8 mouse cellular contexts compared by ENCODE assay signal in genomic region chr9:65141976-65142318, GRCm38 (mm10). TPM values are rescaled to one million over a fixed set of nuclear protein-coding genes. Genes with fewer than 3 reads are reported as not detected.
DNase-seq lines count a peak whose midpoint lies in the region; ATAC-seq and TF ChIP-seq lines count a peak whose summit lies in the region.

No protein-coding gene starts in this region.

- peak overlapping the region; percentile 72 for H3K9ac ChIP-seq in heart, embryonic 12.5 days
- peak overlapping the region; percentile 92 for H3K9ac ChIP-seq in limb, embryonic 11.5 days (ENCODE audit: low read length)

- H3K4me1 ChIP-seq in heart, embryonic 12.5 days (replicated peaks), result peaks cover 16% of the 10 kb centered on the region
- H3K4me1 ChIP-seq in limb, embryonic 11.5 days (ENCODE audit: control insufficient read depth, insufficient read depth, low read length), result peaks cover 12% of the 10 kb centered on the region

- peak overlapping the region; percentile 72 for H3ac ChIP-seq in myocyte (ENCODE audit: control insufficient read depth, insufficient read length)

- H3K4me2 ChIP-seq in heart, embryonic 12.5 days, result peak overlapping the region; percentile 95
- H3K4me2 ChIP-seq in limb, embryonic 11.5 days (ENCODE audit: low read depth, severe bottlenecking), result peak overlapping the region; percentile 87
- H3K4me2 ChIP-seq in myocyte (ENCODE audit: low read depth), result peak overlapping the region; percentile 83

- H3K4me3 ChIP-seq in heart, embryonic 12.5 days, result peak overlapping the region; percentile 75
- H3K4me3 ChIP-seq in limb, embryonic 11.5 days (ENCODE audit: low read depth, low read length), result peak overlapping the region; percentile 85
- H3K4me3 ChIP-seq in myocyte, result no peak overlapping the region

- H3K79me2 ChIP-seq in myocyte (ENCODE audit: control insufficient read depth, insufficient read depth), result no peaks in the 10 kb centered on the region

- ATAC-seq in heart, embryonic 12.5 days (ENCODE audit: insufficient number of reproducible peaks, low FRiP score), result peak; percentile 72
- ATAC-seq in limb, embryonic 11.5 days (ENCODE audit: insufficient number of reproducible peaks, low FRiP score, low TSS enrichment, low read depth), result peak; percentile 40; the same call in 1 of the 2 replicates

- 0% methylated on average over 17 of the region's 17 CpGs for WGBS in heart, embryonic 12.5 days
- 0% methylated on average over 17 of the region's 17 CpGs for WGBS in limb, embryonic 11.5 days

- H3K36me3 ChIP-seq in heart, embryonic 12.5 days, result no peaks in the 10 kb centered on the region
- peaks cover 2% of the 10 kb centered on the region; the same call in 1 of the 2 replicates for H3K36me3 ChIP-seq in limb, embryonic 11.5 days (ENCODE audit: control insufficient read depth, insufficient read depth, low read length)
- H3K36me3 ChIP-seq in myocyte (ENCODE audit: control insufficient read depth, insufficient read depth), result no peaks in the 10 kb centered on the region

- DNase-seq in heart, adult 18-20 months, result peak; percentile 9 to 45
- no peak for DNase-seq in heart, adult 8-10 months (ENCODE audit: low spot score)
- peak; percentile 62 to 80 for DNase-seq in adrenal gland, postnatal 36 days
- DNase-seq in limb, embryonic 11.5 days (ENCODE audit: low spot score), result peak; percentile 72
- DNase-seq in layer of hippocampus, adult 11-12 months (ENCODE audit: low spot score), result no peak
- DNase-seq in cerebellum, adult 9-10 months, result no peak

- H3K27ac ChIP-seq in heart, embryonic 12.5 days (ENCODE audit: poor library complexity, severe bottlenecking), result peak overlapping the region; percentile 57
- H3K27ac ChIP-seq in limb, embryonic 11.5 days (replicated peaks; ENCODE audit: low read depth, low read length), result peak overlapping the region; percentile 91

- H3K27me3 ChIP-seq in heart, embryonic 12.5 days (replicated peaks), result peaks cover 32% of the 10 kb centered on the region
- H3K27me3 ChIP-seq in limb, embryonic 11.5 days (ENCODE audit: control insufficient read depth, insufficient read depth, low read length), result no peaks in the 10 kb centered on the region
- peaks cover 62% of the 10 kb centered on the region for H3K27me3 ChIP-seq in myocyte (ENCODE audit: control insufficient read depth, insufficient read depth, insufficient read length)

- no peak for TF ChIP-seq POLR2A in myocyte (IDR thresholded peaks at IDR 0.05; ENCODE audit: insufficient read length, low read depth)

- H3K9me3 ChIP-seq in heart, embryonic 12.5 days (replicated peaks), result no peaks in the 10 kb centered on the region
- no peaks in the 10 kb centered on the region for H3K9me3 ChIP-seq in limb, embryonic 11.5 days (ENCODE audit: control insufficient read depth, low read length)

TF ChIP-seq in myocyte, 11 proteins besides CTCF, POLR2A, EP300 and RAD21:
- TF ChIP-seq MYOG (IDR thresholded peaks at IDR 0.05; ENCODE audit: control insufficient read depth in 1 of 3, insufficient read depth in 1 of 3, insufficient read length in 2 of 3, low read depth in 2 of 3) (no peak), MYOD1 (IDR thresholded peaks at IDR 0.05; ENCODE audit: control insufficient read depth in 1 of 3, insufficient read length in 2 of 3, low read depth in 2 of 3) (no peak), CEBPB (IDR thresholded peaks at IDR 0.05; ENCODE audit: insufficient read depth, poor library complexity, severe bottlenecking) (no peak), E2F4 (IDR thresholded peaks at IDR 0.05; ENCODE audit: insufficient read depth) (no peak), POLR2AphosphoS2 (IDR thresholded peaks at IDR 0.05; ENCODE audit: insufficient read length, low read depth) (no peak), MAX (IDR thresholded peaks at IDR 0.05; ENCODE audit: low read depth) (no peak)

RNA-seq across cellular contexts. Expression of gene Igdcc3, which starts 1.0 kb away (rescaled TPM):
- under 1 TPM; 0.15 to 0.18 TPM for total RNA-seq in heart, adult 18-20 months (2021)
- under 1 TPM in 2 of 4 experiments, not detected in 2; 0.09 to 0.19 TPM for total RNA-seq in heart, adult 8-10 months (2022)
- 1 to 10 TPM; 1.2 to 1.9 TPM for total RNA-seq in adrenal gland, postnatal 36 days (2021)
- polyA plus RNA-seq in heart, embryonic 12.5 days (2016; fragmentation: Nextera tagmentation; extraction: Ambion mirVana), result 4.8 and 5.5 TPM in 2 replicates
- 44.5 and 46.2 TPM in 2 replicates for polyA plus RNA-seq in limb, embryonic 11.5 days (2014; fragmentation: Nextera tagmentation; extraction: Ambion mirVana)
- not detected for polyA plus RNA-seq in myocyte (2012; fragmentation: generic; extraction: Trizol)

RNA-seq across cellular contexts. Expression of gene Igdcc4, which starts 40.7 kb away (rescaled TPM):
- 10 to 100 TPM; 12.3 to 13.8 TPM for total RNA-seq in heart, adult 18-20 months (2021)
- 10 to 100 TPM; 13.3 to 17.9 (median 15.7) TPM for total RNA-seq in heart, adult 8-10 months (2022)
- 10 to 100 TPM; 31.8 to 32.6 TPM for total RNA-seq in adrenal gland, postnatal 36 days (2021)
- 12.9 and 13.0 TPM in 2 replicates for polyA plus RNA-seq in heart, embryonic 12.5 days (2016; fragmentation: Nextera tagmentation; extraction: Ambion mirVana)
- polyA plus RNA-seq in limb, embryonic 11.5 days (2014; fragmentation: Nextera tagmentation; extraction: Ambion mirVana), result 13.5 and 15.0 TPM in 2 replicates
- 9.4 TPM for polyA plus RNA-seq in myocyte (2012; fragmentation: generic; extraction: Trizol)

RNA-seq across cellular contexts. Expression of gene Parp16, which starts 53.2 kb away (rescaled TPM):
- 1 to 10 TPM; 2.3 to 2.9 TPM for total RNA-seq in heart, adult 18-20 months (2021)
- total RNA-seq in heart, adult 8-10 months (2022), result 1 to 10 TPM; 3.4 to 4.5 (median 3.7) TPM
- 10 to 100 TPM; 11.8 to 21.2 TPM for total RNA-seq in adrenal gland, postnatal 36 days (2021)
- polyA plus RNA-seq in heart, embryonic 12.5 days (2016; fragmentation: Nextera tagmentation; extraction: Ambion mirVana), result 5.0 and 5.8 TPM in 2 replicates
- polyA plus RNA-seq in limb, embryonic 11.5 days (2014; fragmentation: Nextera tagmentation; extraction: Ambion mirVana), result 7.2 and 8.2 TPM in 2 replicates
- polyA plus RNA-seq in myocyte (2012; fragmentation: generic; extraction: Trizol), result 2.2 TPM

Comparison
In these comparisons a context has a peak if more than half of its experiments do, and no peak if none do; other contexts are left out.
1. DNase-seq: peak in heart, adult 18-20 months (2 of 2), adrenal gland, postnatal 36 days (2 of 2) and limb, embryonic 11.5 days (single experiment); none in heart, adult 8-10 months (single experiment), layer of hippocampus, adult 11-12 months (single experiment) and cerebellum, adult 9-10 months (single experiment).
2. Peak in every context shown above with its lines, with median percentiles within 50 percentile points of each other: H3K4me2 ChIP-seq.